Mouse (Mus musculus) adrenal gland, adult 18-20 months (tissue): ENCODE measurements around the gene Mvb12b. TPM values are rescaled to one million over a fixed set of nuclear protein-coding genes. Genes with fewer than 3 reads are reported as not detected.
"Not testable (repeated sequence)": the region's sequence is repeated elsewhere in the genome, so short reads cannot be mapped to it uniquely, and the experiment has no call there.

ENCODE experiments used
- DNase-seq, 2 experiments: peaks; one replicate each; pipeline ENCODE4 v3.0.0; 2021 to 2022; ENCODE audit warnings: low spot score in 2 of 2
- long read RNA-seq, 2 experiments: library from polyadenylated mRNA; stranded (forward); transcript quantifications; one replicate each; pipeline ENCODE4 v2.0.0; 2021
- total RNA-seq, 2 experiments: library from RNA; stranded (reverse); gene quantifications; 1 replicate in 1 of 2; 2 replicates in 1 of 2; pipeline ENCODE4 v1.2.3; 2021

The Mvb12b gene
- total RNA-seq, result 10 to 100 TPM; 17.4 to 21.9 TPM
- long read RNA-seq, experiment 1, full-length matches to known transcripts, result 5 of 7 reads
- long read RNA-seq, experiment 1, partial matches to known transcripts, result 0 of 7 reads
- long read RNA-seq, experiment 1, other reads (novel, unspliced or antisense), result 2 of 7 reads
- long read RNA-seq, experiment 2, full-length matches to known transcripts, result 2 of 10 reads
- long read RNA-seq, experiment 2, partial matches to known transcripts, result 4 of 10 reads
- long read RNA-seq, experiment 2, other reads (novel, unspliced or antisense), result 4 of 10 reads

DNA sequence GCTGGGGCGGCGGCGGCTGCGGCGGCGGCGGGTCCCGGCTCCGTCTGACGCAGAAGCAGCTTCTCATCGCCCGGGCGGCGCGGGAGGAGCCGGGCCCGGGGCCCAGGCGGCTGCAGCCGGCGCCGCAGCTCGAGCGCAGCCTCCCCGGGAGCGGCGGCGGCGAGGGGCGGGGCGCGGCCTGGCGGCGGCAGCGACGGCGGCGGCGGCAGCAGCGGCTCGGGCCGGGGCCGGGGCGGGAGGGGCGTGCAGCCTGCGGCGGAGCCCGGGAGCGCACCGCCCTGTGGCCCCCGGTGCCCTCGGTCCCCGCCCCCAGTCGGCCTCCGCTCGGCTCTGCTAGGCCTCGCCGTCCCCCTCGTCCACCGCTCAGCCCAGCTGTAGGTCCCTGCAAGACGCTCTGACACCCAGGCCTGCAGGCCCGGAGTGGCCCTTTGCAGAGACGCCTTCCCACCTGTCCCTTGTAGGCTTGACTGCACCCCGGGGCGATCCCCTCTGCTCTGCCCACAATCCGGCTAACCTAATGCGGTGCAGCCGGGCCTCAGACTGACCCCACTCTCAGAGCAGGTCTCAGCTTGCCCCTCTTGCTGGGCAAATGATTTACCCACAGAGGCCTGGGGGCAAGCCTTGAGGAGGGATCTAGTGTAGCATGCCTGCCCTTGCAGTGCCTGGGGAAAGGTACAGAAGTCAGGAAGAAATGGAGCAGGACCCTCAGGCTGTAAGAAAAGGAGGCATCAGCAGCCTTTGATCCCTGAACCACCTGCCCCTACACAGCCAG lies at the start of gene Mvb12b:
Mvb12b (minus strand) TSS at position 619 of the 772 bp plus-strand sequence.
- peak; percentile 63 to 74 for DNase-seq

DNA sequence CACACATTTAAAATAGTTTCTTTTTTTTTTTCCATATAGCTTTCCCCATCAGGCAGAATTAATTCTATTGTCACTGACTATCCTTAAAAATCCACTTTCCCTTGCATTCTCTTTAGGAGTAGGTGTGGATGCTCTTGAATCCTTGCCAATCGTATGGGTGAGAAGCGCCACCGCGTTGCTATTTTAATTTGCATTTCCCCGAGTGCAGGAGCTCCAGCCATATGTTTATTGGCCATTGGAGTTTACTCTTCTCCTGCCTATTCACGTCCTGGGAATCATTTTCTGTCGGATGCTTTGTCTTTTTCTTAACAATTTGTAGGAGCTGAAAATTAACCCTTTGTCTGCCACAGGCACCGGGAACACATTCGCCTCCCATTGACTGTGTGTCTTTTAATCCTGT lies 48.0 kb upstream of the Mvb12b start:
- no peak for DNase-seq

GRCm38 (mm10) chr2:33933606-33934510 lies 46.1 kb upstream of the Mvb12b start:
- no peak for DNase-seq

DNA sequence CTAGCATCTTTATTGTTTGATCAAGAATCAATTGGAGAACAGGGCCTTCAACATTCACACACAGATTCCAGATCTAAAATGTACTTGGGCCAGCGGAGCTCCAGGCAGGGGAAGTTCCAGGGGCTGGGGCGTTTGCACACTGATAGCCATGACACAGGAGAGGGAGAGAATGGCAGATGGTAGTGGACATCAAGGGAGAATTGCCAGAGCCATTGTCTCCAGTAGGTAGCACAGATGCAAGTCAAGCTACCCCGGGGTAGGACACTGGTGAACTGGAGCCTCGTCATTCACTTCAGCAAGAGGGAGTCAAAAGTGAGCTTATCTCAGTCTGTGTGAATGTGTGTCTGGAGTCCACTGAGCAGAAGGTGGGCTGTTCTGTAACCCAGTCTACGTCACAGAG lies 43.4 kb upstream of the Mvb12b start:
- no peak for DNase-seq

GRCm38 (mm10) chr2:33925288-33925687 lies 37.5 kb upstream of the Mvb12b start:
- no peak for DNase-seq

DNA sequence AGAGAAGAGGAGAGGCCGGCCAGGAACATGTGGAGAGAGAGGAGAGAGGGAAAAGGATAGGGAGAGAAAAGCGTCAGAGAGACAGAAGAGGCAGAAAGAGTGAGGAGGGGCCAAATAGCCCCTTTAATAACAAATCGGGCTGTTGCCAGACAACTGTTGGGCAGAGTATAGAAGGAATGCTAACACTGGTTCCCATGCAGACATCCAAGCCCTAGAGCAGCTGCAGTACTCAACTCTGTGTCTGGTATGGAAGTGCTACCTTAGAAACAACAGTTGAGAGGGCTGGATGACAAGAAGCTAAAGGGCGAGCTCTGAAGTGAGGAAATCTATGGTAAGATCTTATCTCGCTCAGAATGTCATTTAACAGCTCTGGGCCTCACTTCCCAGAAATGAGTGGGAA lies 35.7 kb upstream of the Mvb12b start:
- no peak for DNase-seq

DNA sequence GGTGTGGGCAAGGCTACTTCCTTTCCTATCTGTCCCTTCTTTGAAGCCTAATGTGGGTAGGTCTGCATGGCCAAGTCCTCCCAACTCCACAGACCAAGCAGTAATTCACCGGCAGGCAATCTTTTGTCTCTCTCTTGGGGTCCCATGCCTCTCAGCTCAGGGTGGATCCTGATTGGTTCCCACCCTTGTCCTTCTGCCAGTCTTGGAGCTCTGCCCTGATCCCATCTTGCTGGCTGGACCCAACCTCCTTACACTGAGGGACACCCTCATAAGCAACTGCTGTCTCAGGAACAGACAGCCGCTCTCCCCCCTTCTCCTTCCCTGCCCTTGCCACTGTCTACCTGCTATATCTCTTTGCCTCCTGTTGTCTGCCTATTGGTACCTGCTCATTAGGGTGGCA lies 34.7 kb upstream of the Mvb12b start:
- DNase-seq, result no peak

DNA sequence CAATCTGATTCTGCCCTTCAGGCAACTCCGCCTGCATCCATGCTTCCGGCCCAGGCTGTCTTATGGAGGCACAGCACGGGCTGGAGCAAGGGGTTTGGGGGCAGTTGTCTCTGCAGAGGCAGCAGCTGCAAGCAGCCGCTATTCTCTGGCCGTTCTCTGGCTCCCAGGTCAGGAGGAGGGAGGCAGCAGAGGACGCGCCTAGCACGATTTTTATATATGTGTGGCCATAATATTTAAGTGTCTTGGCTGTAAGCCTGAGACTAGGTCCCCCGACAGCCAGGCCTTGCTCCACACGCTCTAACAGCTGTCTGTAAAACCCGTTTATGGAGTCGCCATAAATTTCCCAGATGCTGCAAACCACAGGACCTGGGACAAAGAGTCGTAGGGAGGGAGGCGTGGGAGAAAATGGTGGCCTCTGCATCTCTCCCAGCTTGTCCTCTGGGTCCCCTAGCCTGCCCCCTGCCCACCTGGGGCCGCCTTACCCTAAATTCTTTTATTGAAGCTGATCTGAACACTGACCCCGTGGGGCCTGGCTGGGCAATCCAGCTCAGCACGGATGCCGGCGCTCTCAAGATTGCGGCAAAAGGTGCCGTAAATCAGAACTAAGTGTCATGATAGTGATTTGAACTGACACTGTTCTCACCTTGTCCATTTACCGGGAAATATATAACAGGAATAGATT lies 32.3 kb upstream of the Mvb12b start:
- DNase-seq, result no peak

DNA sequence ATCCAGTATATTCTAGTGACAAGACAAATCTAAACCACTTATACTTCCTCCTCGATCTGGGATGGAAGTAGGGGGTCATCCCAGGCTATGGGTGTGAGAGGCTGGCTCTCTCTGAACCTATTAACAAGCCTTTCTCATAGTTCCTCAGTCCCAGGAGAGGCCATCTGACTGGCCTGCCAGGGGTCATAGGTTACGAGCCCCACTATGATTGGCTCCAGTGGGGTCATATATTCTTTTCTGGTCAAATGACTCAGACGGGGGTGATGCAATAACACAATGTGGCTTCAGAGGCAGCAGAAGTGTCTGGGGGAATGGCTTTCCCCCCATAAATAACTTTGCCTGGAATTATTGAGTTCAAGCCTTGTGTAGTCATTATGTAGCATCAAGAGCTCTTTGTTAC lies 31.1 kb upstream of the Mvb12b start:
- no peak for DNase-seq

DNA sequence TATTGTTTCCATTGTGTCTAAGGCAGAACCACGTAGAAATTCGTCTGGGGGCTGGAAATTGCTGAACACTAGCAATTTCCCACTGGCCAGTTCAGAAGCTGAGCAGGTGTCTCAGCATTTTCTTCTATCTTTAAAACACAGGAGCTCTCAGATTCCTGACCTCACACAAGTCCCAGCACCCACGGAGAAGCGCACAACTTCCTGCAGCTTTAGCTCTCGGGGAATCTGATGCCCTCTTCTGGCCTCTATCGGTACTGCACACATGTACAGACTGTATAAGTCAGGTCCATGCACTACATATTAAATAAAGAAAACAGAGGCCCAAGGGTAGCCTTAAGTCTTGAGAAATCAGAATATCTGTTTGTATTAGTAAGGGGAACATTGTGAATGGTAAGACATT lies 30.6 kb upstream of the Mvb12b start:
- peak; percentile 34 to 61 for DNase-seq

DNA sequence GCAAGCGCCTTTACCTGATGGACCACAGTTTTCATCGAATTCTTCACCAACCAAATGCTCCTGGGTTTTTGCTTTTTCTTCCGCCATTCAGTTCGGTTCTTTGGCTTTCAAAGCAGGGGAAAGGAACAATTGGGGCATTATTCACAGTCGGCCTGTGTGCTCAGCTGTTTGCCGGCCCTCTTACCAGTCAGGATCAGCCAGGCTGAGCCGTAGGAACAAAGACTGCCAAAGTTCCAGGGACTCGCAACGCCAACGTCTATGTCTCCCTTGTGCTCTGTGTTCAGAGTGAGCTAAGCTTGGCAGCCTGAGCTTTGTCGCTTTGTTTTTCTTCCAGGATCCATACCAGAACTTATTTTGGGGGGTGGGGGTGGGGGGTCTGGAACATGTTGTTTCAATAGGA lies 28.9 kb upstream of the Mvb12b start:
- no peak for DNase-seq

DNA sequence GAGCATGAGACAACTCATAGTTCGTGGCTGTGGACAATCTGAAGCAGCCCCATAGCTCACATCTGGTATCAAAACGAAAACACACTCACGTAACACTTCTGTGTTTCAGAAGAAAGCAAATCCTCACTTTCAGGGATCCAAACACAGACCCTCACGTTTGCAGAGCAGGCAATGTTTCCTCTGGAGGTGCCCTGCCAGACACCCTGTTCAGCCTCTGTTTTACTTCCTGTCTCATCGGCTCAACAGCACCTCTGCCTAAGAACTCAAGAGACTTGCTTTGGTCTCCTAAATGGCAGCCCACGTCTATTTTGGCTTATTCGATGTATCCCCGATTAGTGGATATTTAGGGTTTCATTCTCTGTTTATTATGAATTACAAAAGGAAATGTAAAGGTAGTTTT lies 27.3 kb upstream of the Mvb12b start:
- no peak for DNase-seq

DNA sequence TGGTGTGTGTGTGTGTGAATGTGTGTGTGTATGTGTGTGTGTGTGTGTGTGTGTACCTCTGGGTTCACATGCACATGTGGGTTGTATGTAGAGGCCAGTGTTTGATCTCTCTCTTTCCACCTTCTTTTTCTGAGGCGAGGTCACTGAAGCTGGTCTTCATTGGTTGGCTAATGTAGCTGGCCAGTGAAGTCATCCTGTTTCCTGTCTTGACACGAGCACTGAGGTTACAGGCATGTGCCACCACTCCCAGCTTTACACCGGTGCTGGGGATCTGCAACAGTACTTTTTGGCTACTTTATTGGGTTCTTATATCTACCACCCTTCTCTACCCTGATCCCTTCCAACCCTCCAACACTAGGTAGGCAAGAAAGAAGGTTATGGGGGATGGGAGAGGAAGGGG lies 26.6 kb upstream of the Mvb12b start:
- DNase-seq, result no peak

DNA sequence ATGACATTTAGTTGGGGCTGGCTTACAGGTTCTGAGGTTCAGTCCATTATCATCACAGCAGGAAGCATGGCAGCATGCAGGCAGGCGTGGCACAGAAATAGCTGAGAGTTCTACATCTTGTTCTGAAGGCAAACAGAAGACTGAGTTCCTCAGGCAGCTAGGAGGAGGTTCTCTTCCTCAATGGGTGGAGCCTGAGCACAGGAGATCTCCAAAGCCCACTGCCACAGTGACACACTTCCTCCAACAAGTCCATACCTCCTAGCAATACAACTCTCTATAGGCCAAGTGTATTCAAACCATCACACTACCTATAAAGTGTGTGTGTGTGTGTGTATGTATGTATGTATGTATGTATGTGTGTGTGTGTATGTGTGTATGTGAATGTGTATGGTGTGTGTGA lies 25.9 kb upstream of the Mvb12b start:
- DNase-seq, result not testable (repeated sequence)

- no peak for DNase-seq
Measured at GRCm38 (mm10) chr2:33912741-33913140, 25.0 kb upstream of the Mvb12b start.

GRCm38 (mm10) chr2:33908374-33908773 lies 20.6 kb upstream of the Mvb12b start:
- no peak for DNase-seq

GRCm38 (mm10) chr2:33907174-33907573 lies 19.4 kb upstream of the Mvb12b start:
- DNase-seq, result no peak

GRCm38 (mm10) chr2:33895829-33896228 lies 8.1 kb upstream of the Mvb12b start:
- DNase-seq, result no peak

- no peak for DNase-seq
Measured at GRCm38 (mm10) chr2:33893151-33893550, 5.4 kb upstream of the Mvb12b start.

DNA sequence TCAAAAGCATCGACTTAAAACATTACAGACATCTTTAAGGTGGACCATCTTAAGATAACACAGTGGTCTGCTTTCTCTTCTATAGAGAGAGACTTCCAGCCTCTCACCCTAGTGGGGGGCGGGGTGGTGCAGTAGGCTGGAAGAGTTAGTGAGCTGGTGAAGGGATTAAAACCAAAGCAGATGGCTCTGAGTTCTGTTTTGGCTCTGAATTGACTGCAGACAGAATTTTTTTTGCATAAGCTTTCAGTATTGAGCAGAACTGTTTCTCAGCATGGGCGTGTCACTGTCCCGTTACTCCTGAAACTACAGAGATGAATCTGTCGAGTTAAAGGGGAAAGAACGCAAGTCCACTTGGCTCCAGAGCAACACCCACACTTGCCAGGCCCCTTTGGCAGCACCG lies 4.6 kb upstream of the Mvb12b start:
- no peak for DNase-seq

DNA sequence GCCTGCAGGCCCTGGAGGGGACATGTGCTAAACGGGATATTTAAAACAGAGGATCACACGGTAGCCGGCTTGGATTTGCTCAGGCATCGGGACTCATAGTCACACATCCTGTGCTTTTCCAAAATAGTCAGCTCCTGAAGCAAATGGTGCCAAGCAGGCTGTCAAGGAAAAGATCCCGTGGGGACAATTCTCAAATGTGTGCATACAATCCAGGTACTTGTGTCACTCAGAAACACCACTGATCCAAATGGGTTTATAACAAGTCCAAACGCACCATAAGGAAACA lies 297 bp upstream of the Mvb12b start:
- no peak for DNase-seq
